Mouse (Mus musculus): Measurements from ENCODE around the gene Polr1d.

- no peak for TF ChIP-seq CTCF (IDR thresholded peaks at IDR 0.05; ENCODE audit: low read depth, low read length)
- no peak for TF ChIP-seq GATA2 (IDR thresholded peaks at IDR 0.05; ENCODE audit: borderline replicate concordance, low read depth, low read length)
- TF ChIP-seq TAL1 (conservative IDR thresholded peaks at IDR 0.05; ENCODE audit: low read depth, low read length): no peak
- no peak for TF ChIP-seq GATA1 (IDR thresholded peaks at IDR 0.05; ENCODE audit: borderline replicate concordance, low read length)
These were observed 21.1 kb upstream of the Polr1d start for GRCm38 (mm10) chr5:147055572-147056245.

Data from G1E (cell line).